Comparison of ENCODE assay signal across 8 mouse cellular contexts in genomic region chr8:106151041-106151440, GRCm38 (mm10). TPM values are rescaled to one million over a fixed set of nuclear protein-coding genes. Genes with fewer than 3 reads are reported as not detected.
DNase-seq lines count a peak whose midpoint lies in the region; ATAC-seq and TF ChIP-seq lines count a peak whose summit lies in the region.

No protein-coding gene starts in this region.

- no peak for TF ChIP-seq EP300 in MEL (IDR thresholded peaks at IDR 0.05; ENCODE audit: low read depth in 1 of 2, low read length in 2 of 2)
- no peak for TF ChIP-seq EP300 in heart, postnatal 0 days (IDR thresholded peaks at IDR 0.05; ENCODE audit: low read depth)

- peak overlapping the region; percentile 80 for H3K9ac ChIP-seq in heart, embryonic 13.5 days
- peak overlapping the region; percentile 76 for H3K9ac ChIP-seq in MEL (ENCODE audit: control insufficient read depth, low read depth, low read length, poor library complexity, severe bottlenecking)
- H3K9ac ChIP-seq in heart, postnatal 0 days (replicated peaks; ENCODE audit: low read depth, low read length): peak overlapping the region; percentile 72
- no peak overlapping the region; the same call in 1 of the 2 replicates for H3K9ac ChIP-seq in midbrain, embryonic 11.5 days (ENCODE audit: low read length)

- no peak for TF ChIP-seq POLR2A in MEL (IDR thresholded peaks at IDR 0.05; ENCODE audit: control insufficient read depth in 1 of 2, insufficient read depth in 1 of 2, low read depth in 1 of 2, low read length in 2 of 2, poor library complexity in 1 of 2)
- no peak for TF ChIP-seq POLR2A in thymus, adult 2 months (IDR thresholded peaks at IDR 0.05; ENCODE audit: control insufficient read depth, extremely low read depth, insufficient read depth, low read length, poor library complexity)

- ATAC-seq in heart, embryonic 13.5 days (ENCODE audit: extremely low read depth, insufficient number of reproducible peaks, low FRiP score, low TSS enrichment): no peak
- ATAC-seq in heart, postnatal 0 days (ENCODE audit: insufficient read depth, low read depth): no peak
- ATAC-seq in midbrain, embryonic 11.5 days (ENCODE audit: low FRiP score): no peak

- no peaks in the 10 kb centered on the region for H3K27me3 ChIP-seq in heart, embryonic 13.5 days (replicated peaks)
- H3K27me3 ChIP-seq in MEL (ENCODE audit: control insufficient read depth in 1 of 2, insufficient read depth in 2 of 2, low read length in 2 of 2): no peaks in the 10 kb centered on the region
- no peaks in the 10 kb centered on the region for H3K27me3 ChIP-seq in heart, postnatal 0 days (ENCODE audit: control insufficient read depth, insufficient read depth, low read length)
- no peaks in the 10 kb centered on the region for H3K27me3 ChIP-seq in midbrain, embryonic 11.5 days (ENCODE audit: control insufficient read depth, insufficient read depth, low read length)
- H3K27me3 ChIP-seq in thymus, adult 2 months (ENCODE audit: control insufficient read depth, insufficient read depth, low read length): no peaks in the 10 kb centered on the region

- H3K9me3 ChIP-seq in heart, embryonic 13.5 days: no peaks in the 10 kb centered on the region
- H3K9me3 ChIP-seq in MEL (replicated peaks; ENCODE audit: insufficient read depth, low read length): no peaks in the 10 kb centered on the region
- H3K9me3 ChIP-seq in heart, postnatal 0 days (replicated peaks; ENCODE audit: control insufficient read depth, low read length): no peaks in the 10 kb centered on the region
- H3K9me3 ChIP-seq in midbrain, embryonic 11.5 days (ENCODE audit: control insufficient read depth, low read length): no peaks in the 10 kb centered on the region

- no peak overlapping the region for H3K27ac ChIP-seq in heart, embryonic 13.5 days (replicated peaks)
- no peak overlapping the region for H3K27ac ChIP-seq in MEL (ENCODE audit: control insufficient read depth, low read depth, low read length)
- no peak overlapping the region for H3K27ac ChIP-seq in heart, postnatal 0 days (ENCODE audit: low read depth)
- H3K27ac ChIP-seq in midbrain, embryonic 11.5 days (ENCODE audit: low read depth, low read length): no peak overlapping the region
- H3K27ac ChIP-seq in thymus, adult 2 months (ENCODE audit: control insufficient read depth, insufficient read depth, low read length): no peak overlapping the region

- H3K79me2 ChIP-seq in MEL (ENCODE audit: control insufficient read depth, insufficient read depth, low read length, poor library complexity): peaks cover 2% of the 10 kb centered on the region; the same call in 1 of the 2 replicates

- H3K4me1 ChIP-seq in heart, embryonic 13.5 days: peaks cover 25% of the 10 kb centered on the region
- peaks cover 0 to 26% of the 10 kb centered on the region in 2 experiments; a peak in 3 of 4 replicates for H3K4me1 ChIP-seq in MEL (ENCODE audit: control insufficient read depth in 1 of 2, insufficient read depth in 2 of 2, low read length in 2 of 2)
- H3K4me1 ChIP-seq in heart, postnatal 0 days (ENCODE audit: control insufficient read depth, insufficient read depth): peaks cover 8% of the 10 kb centered on the region
- H3K4me1 ChIP-seq in midbrain, embryonic 11.5 days (ENCODE audit: control insufficient read depth, insufficient read depth, low read length): peaks cover 8% of the 10 kb centered on the region
- peaks cover 23% of the 10 kb centered on the region for H3K4me1 ChIP-seq in thymus, adult 2 months (replicated peaks; ENCODE audit: control insufficient read depth, insufficient read depth, low read length)

- no peak for DNase-seq in heart, postnatal 4 days
- no peak for DNase-seq in MEL (ENCODE audit: low read depth, low spot score)
- DNase-seq in heart, postnatal 0 days (ENCODE audit: low spot score): no peak
- DNase-seq in midbrain, embryonic 11.5 days (ENCODE audit: low spot score, missing footprints): no peak
- DNase-seq in thymus, adult 2 months: no peak
- DNase-seq in thymus, postnatal 10 days (ENCODE audit: low spot score in 2 of 2): no peak
- DNase-seq in cerebellum, postnatal 14 days: no peak

- TF ChIP-seq CTCF in MEL (IDR thresholded peaks at IDR 0.05 in 2 of 3, conservative IDR thresholded peaks at IDR 0.05 in 1 of 3; ENCODE audit: control insufficient read depth in 1 of 3, insufficient read depth in 1 of 3, low read depth in 2 of 3, low read length in 3 of 3, poor library complexity in 1 of 3, severe bottlenecking in 1 of 3): no peak
- no peak for TF ChIP-seq CTCF in heart, postnatal 0 days (IDR thresholded peaks at IDR 0.05; ENCODE audit: low read depth)
- no peak for TF ChIP-seq CTCF in thymus, adult 2 months (IDR thresholded peaks at IDR 0.05; ENCODE audit: borderline replicate concordance, control insufficient read depth, extremely low read depth, insufficient read depth, low read length, poor library complexity)

- H3K4me2 ChIP-seq in heart, embryonic 13.5 days: peak overlapping the region; percentile 86
- H3K4me2 ChIP-seq in heart, postnatal 0 days (ENCODE audit: low read depth, low read length): peak overlapping the region; percentile 88
- peak overlapping the region; percentile 86 for H3K4me2 ChIP-seq in midbrain, embryonic 11.5 days

- no peak for TF ChIP-seq RAD21 in MEL (IDR thresholded peaks at IDR 0.05; ENCODE audit: low read depth, low read length)

- peaks cover 20% of the 10 kb centered on the region for H3K36me3 ChIP-seq in heart, embryonic 13.5 days
- peaks cover 0 to 20% of the 10 kb centered on the region in 2 experiments; a peak in 2 of 4 replicates for H3K36me3 ChIP-seq in MEL (ENCODE audit: control insufficient read depth in 1 of 2, insufficient read depth in 2 of 2, low read length in 2 of 2)
- peaks cover 4% of the 10 kb centered on the region for H3K36me3 ChIP-seq in heart, postnatal 0 days (replicated peaks; ENCODE audit: control insufficient read depth, insufficient read depth, low read length)
- peaks cover 3% of the 10 kb centered on the region; the same call in 1 of the 2 replicates for H3K36me3 ChIP-seq in midbrain, embryonic 11.5 days (ENCODE audit: control insufficient read depth, insufficient read depth, low read length)
- H3K36me3 ChIP-seq in thymus, adult 2 months (ENCODE audit: control insufficient read depth, insufficient read depth, low read length): 0 out of 2 replicates have a peak, but pooled peaks cover 4% of the 10 kb centered on the region

- 74% methylated on average over 9 of the region's 9 CpGs for WGBS in heart, embryonic 13.5 days
- WGBS in heart, postnatal 0 days: 78% methylated on average over 9 of the region's 9 CpGs
- WGBS in midbrain, embryonic 11.5 days: 86% methylated on average over 9 of the region's 9 CpGs
- WGBS in thymus, adult 2 months: 86% methylated on average over 9 of the region's 9 CpGs

- H3K4me3 ChIP-seq in heart, embryonic 13.5 days: peak overlapping the region; percentile 68
- H3K4me3 ChIP-seq in MEL (ENCODE audit: control insufficient read depth in 1 of 2, insufficient read depth in 1 of 2, low read depth in 2 of 2, low read length in 2 of 2): peak overlapping the region; percentile 59 to 87
- H3K4me3 ChIP-seq in heart, postnatal 0 days (ENCODE audit: low read depth, low read length): peak overlapping the region; percentile 84
- H3K4me3 ChIP-seq in midbrain, embryonic 11.5 days (ENCODE audit: low read depth, low read length): peak overlapping the region; percentile 75
- no peak overlapping the region for H3K4me3 ChIP-seq in thymus, adult 2 months (ENCODE audit: control insufficient read depth, insufficient read depth, low read length)

RNA-seq across cellular contexts. Expression of gene Pla2g15, which starts 0.8 kb away (rescaled TPM):
- 8.4 and 9.5 TPM in 2 replicates for polyA plus RNA-seq in heart, embryonic 13.5 days (2015; fragmentation: Nextera tagmentation; extraction: Ambion mirVana)
- 1 to 10 TPM; 4.2 to 4.9 TPM for total RNA-seq in heart, postnatal 4 days (2021)
- total RNA-seq in MEL (2012; rRNA removed): 4.0 and 6.2 TPM in 2 replicates
- 1 to 10 TPM in 1 of 2 experiments, not detected in 1; 9.4 TPM for polyA plus RNA-seq in MEL (2012; ENCODE audit: insufficient read depth in 1 of 2, insufficient read length in 2 of 2, low read depth in 1 of 2, low replicate concordance in 2 of 2, missing spikeins in 1 of 2)
- 4.5 and 4.7 TPM in 2 replicates for total RNA-seq in heart, postnatal 0 days (2014; rRNA removed; ENCODE audit: low replicate concordance)
- polyA plus RNA-seq in heart, postnatal 0 days (2015; fragmentation: Nextera tagmentation; extraction: Ambion mirVana): 5.0 and 5.4 TPM in 2 replicates
- polyA plus RNA-seq in midbrain, embryonic 11.5 days (2014; fragmentation: Nextera tagmentation; extraction: Ambion mirVana): 6.4 and 6.9 TPM in 2 replicates
- polyA plus RNA-seq in thymus, adult 2 months (2012; rRNA removed): 17.4 and 18.2 TPM in 2 replicates

RNA-seq across cellular contexts. Expression of gene Esrp2, which starts 14.3 kb away (rescaled TPM):
- 1.7 and 2.4 TPM in 2 replicates for polyA plus RNA-seq in heart, embryonic 13.5 days (2015; fragmentation: Nextera tagmentation; extraction: Ambion mirVana)
- under 1 TPM; 0.54 to 0.91 TPM for total RNA-seq in heart, postnatal 4 days (2021)
- total RNA-seq in MEL (2012; rRNA removed): 1.3 and 2.3 TPM in 2 replicates
- 1 to 10 TPM in 1 of 2 experiments, not detected in 1; 4.5 TPM for polyA plus RNA-seq in MEL (2012; ENCODE audit: insufficient read depth in 1 of 2, insufficient read length in 2 of 2, low read depth in 1 of 2, low replicate concordance in 2 of 2, missing spikeins in 1 of 2)
- 9.8 and 10.6 TPM in 2 replicates for total RNA-seq in heart, postnatal 0 days (2014; rRNA removed; ENCODE audit: low replicate concordance)
- polyA plus RNA-seq in heart, postnatal 0 days (2015; fragmentation: Nextera tagmentation; extraction: Ambion mirVana): 0.27 and 0.31 TPM in 2 replicates
- polyA plus RNA-seq in midbrain, embryonic 11.5 days (2014; fragmentation: Nextera tagmentation; extraction: Ambion mirVana): 0.88 and 0.89 TPM in 2 replicates
- polyA plus RNA-seq in thymus, adult 2 months (2012; rRNA removed): 24.5 and 29.9 TPM in 2 replicates

RNA-seq across cellular contexts. Expression of gene Slc7a6, which starts 17.6 kb away (rescaled TPM):
- polyA plus RNA-seq in heart, embryonic 13.5 days (2015; fragmentation: Nextera tagmentation; extraction: Ambion mirVana): 31.9 and 37.6 TPM in 2 replicates
- total RNA-seq in heart, postnatal 4 days (2021): 10 to 100 TPM; 17.1 to 18.9 TPM
- total RNA-seq in MEL (2012; rRNA removed): 26.2 and 34.4 TPM in 2 replicates
- polyA plus RNA-seq in MEL (2012; ENCODE audit: insufficient read depth in 1 of 2, insufficient read length in 2 of 2, low read depth in 1 of 2, low replicate concordance in 2 of 2, missing spikeins in 1 of 2): 10 to 100 TPM in 1 of 2 experiments, not detected in 1; 48.2 TPM
- 15.6 and 18.6 TPM in 2 replicates for total RNA-seq in heart, postnatal 0 days (2014; rRNA removed; ENCODE audit: low replicate concordance)
- polyA plus RNA-seq in heart, postnatal 0 days (2015; fragmentation: Nextera tagmentation; extraction: Ambion mirVana): 15.4 and 18.2 TPM in 2 replicates
- polyA plus RNA-seq in midbrain, embryonic 11.5 days (2014; fragmentation: Nextera tagmentation; extraction: Ambion mirVana): 88.3 and 89.4 TPM in 2 replicates
- 96.3 and 103 TPM in 2 replicates for polyA plus RNA-seq in thymus, adult 2 months (2012; rRNA removed)

RNA-seq across cellular contexts. Expression of gene Slc7a6os, which starts 59.7 kb away (rescaled TPM):
- 20.2 and 22.7 TPM in 2 replicates for polyA plus RNA-seq in heart, embryonic 13.5 days (2015; fragmentation: Nextera tagmentation; extraction: Ambion mirVana)
- 10 to 100 TPM; 17.0 to 17.1 TPM for total RNA-seq in heart, postnatal 4 days (2021)
- 41.6 and 52.0 TPM in 2 replicates for total RNA-seq in MEL (2012; rRNA removed)
- polyA plus RNA-seq in MEL (2012; ENCODE audit: insufficient read depth in 1 of 2, insufficient read length in 2 of 2, low read depth in 1 of 2, low replicate concordance in 2 of 2, missing spikeins in 1 of 2): 10 to 100 TPM in 1 of 2 experiments, not detected in 1; 53.6 TPM
- total RNA-seq in heart, postnatal 0 days (2014; rRNA removed; ENCODE audit: low replicate concordance): 22.4 and 38.3 TPM in 2 replicates
- polyA plus RNA-seq in heart, postnatal 0 days (2015; fragmentation: Nextera tagmentation; extraction: Ambion mirVana): 13.5 and 14.9 TPM in 2 replicates
- polyA plus RNA-seq in midbrain, embryonic 11.5 days (2014; fragmentation: Nextera tagmentation; extraction: Ambion mirVana): 41.5 and 42.2 TPM in 2 replicates
- 44.9 and 45.5 TPM in 2 replicates for polyA plus RNA-seq in thymus, adult 2 months (2012; rRNA removed)

RNA-seq across cellular contexts. Expression of gene Prmt7, which starts 59.7 kb away (rescaled TPM):
- polyA plus RNA-seq in heart, embryonic 13.5 days (2015; fragmentation: Nextera tagmentation; extraction: Ambion mirVana): 35.7 and 36.6 TPM in 2 replicates
- 10 to 100 TPM; 24.1 to 25.5 TPM for total RNA-seq in heart, postnatal 4 days (2021)
- total RNA-seq in MEL (2012; rRNA removed): 71.2 and 74.5 TPM in 2 replicates
- polyA plus RNA-seq in MEL (2012; ENCODE audit: insufficient read depth in 1 of 2, insufficient read length in 2 of 2, low read depth in 1 of 2, low replicate concordance in 2 of 2, missing spikeins in 1 of 2): 10 to 100 TPM in 1 of 2 experiments, not detected in 1; 63.3 TPM
- 40.2 and 49.1 TPM in 2 replicates for total RNA-seq in heart, postnatal 0 days (2014; rRNA removed; ENCODE audit: low replicate concordance)
- 21.8 and 23.8 TPM in 2 replicates for polyA plus RNA-seq in heart, postnatal 0 days (2015; fragmentation: Nextera tagmentation; extraction: Ambion mirVana)
- 59.5 and 61.7 TPM in 2 replicates for polyA plus RNA-seq in midbrain, embryonic 11.5 days (2014; fragmentation: Nextera tagmentation; extraction: Ambion mirVana)
- 34.0 and 36.7 TPM in 2 replicates for polyA plus RNA-seq in thymus, adult 2 months (2012; rRNA removed)
